Mouse (Mus musculus) embryonic fibroblast, embryonic 13.5 days (primary cell): Measurements from ENCODE around the gene Arfip1.

Experiments
- CTCF ChIP-seq: IDR thresholded peaks from 2 replicates; pipeline ENCODE4 v1.5.1; 2011; ENCODE audit warnings: mild to moderate bottlenecking, control low read depth, low read length, moderate library complexity, borderline replicate concordance; ENCODE audit not compliant: insufficient read depth
- POLR2A ChIP-seq: IDR thresholded peaks from 2 replicates; pipeline ENCODE4 v1.6.1; 2011; ENCODE audit warnings: low read depth, mild to moderate bottlenecking, control low read depth, low read length, moderate library complexity

DNA sequence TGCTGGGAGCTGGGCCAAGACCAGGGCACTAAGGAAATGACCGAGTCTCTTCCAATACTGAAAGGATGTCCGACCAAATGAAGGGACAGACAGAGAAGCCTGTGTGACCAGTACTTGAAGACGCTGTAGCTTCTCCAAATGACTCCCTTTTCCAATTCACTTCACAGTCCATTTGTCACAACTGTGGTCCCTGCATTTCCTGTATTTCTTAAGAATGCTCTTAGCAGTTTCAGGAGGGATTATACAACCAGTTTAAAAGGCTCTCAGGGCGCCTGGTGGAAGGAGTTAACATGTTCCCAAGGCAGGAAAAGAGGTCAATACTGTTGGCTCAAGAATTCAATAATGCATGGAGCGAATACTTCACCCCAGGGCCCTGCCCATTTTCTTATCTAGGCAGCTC is 109.5 kb downstream of the Arfip1 start:
- TF ChIP-seq POLR2A (no peak), CTCF (no peak)
